In genomic region chr2:52424747-52425522, GRCm38 (mm10) we compare ENCODE assay signal across 8 mouse cellular contexts. TPM values are rescaled to one million over a fixed set of nuclear protein-coding genes. Genes with fewer than 3 reads are reported as not detected.
DNase-seq lines count a peak whose midpoint lies in the region; ATAC-seq and TF ChIP-seq lines count a peak whose summit lies in the region.

TSS of gene Arl5a (minus strand) at chr2:52424901.

- peak within 1 kb of the TSS; percentile 32 for H3K27ac ChIP-seq in bone marrow macrophage, adult 2 months (ENCODE audit: insufficient read depth, low read depth, low read length)
- H3K27ac ChIP-seq in embryonic fibroblast, embryonic 13.5 days (ENCODE audit: insufficient read depth, low read length), result peak within 1 kb of the TSS; percentile 92
- H3K27ac ChIP-seq in heart, embryonic 10.5 days, result peak within 1 kb of the TSS; percentile 99
- peak within 1 kb of the TSS; percentile 91 for H3K27ac ChIP-seq in kidney, embryonic 15.5 days

- H3K4me1 ChIP-seq in bone marrow macrophage, adult 2 months (ENCODE audit: control insufficient read depth, insufficient read depth, low read length), result peaks cover 28% of the 10 kb centered on the region
- H3K4me1 ChIP-seq in embryonic fibroblast, embryonic 13.5 days (ENCODE audit: control insufficient read depth, insufficient read depth, low read length), result peaks cover 13% of the 10 kb centered on the region
- peaks cover 38% of the 10 kb centered on the region for H3K4me1 ChIP-seq in heart, embryonic 10.5 days
- peaks cover 36% of the 10 kb centered on the region for H3K4me1 ChIP-seq in kidney, embryonic 15.5 days

- DNase-seq in 416B (ENCODE audit: low read depth) (peak; percentile 88), liver (peak; percentile 96)
- peak; percentile 96 for DNase-seq in heart, embryonic 10.5 days (ENCODE audit: low spot score)
- DNase-seq in spleen, postnatal 4 days (ENCODE audit: low spot score in 2 of 2), result peak; percentile 96 to 100

- peak within 1 kb of the TSS; percentile 84 for H3K4me3 ChIP-seq in bone marrow macrophage, adult 2 months (ENCODE audit: insufficient read depth, low read length)
- H3K4me3 ChIP-seq in embryonic fibroblast, embryonic 13.5 days (ENCODE audit: insufficient read depth, low read length), result peak within 1 kb of the TSS; percentile 93
- peak within 1 kb of the TSS; percentile 98 for H3K4me3 ChIP-seq in heart, embryonic 10.5 days
- H3K4me3 ChIP-seq in kidney, embryonic 15.5 days (replicated peaks), result peak within 1 kb of the TSS; percentile 98

- no peak for TF ChIP-seq CTCF in bone marrow macrophage, adult 2 months (IDR thresholded peaks at IDR 0.05; ENCODE audit: low read depth, low read length)
- TF ChIP-seq CTCF in embryonic fibroblast, embryonic 13.5 days (IDR thresholded peaks at IDR 0.05; ENCODE audit: borderline replicate concordance, insufficient read depth, low read length), result no peak

- H3K9me3 ChIP-seq in heart, embryonic 10.5 days, result no peaks in the 10 kb centered on the region
- H3K9me3 ChIP-seq in kidney, embryonic 15.5 days (replicated peaks), result no peaks in the 10 kb centered on the region

- peak within 1 kb of the TSS; percentile 94 for H3K9ac ChIP-seq in kidney, embryonic 15.5 days

- peak within 1 kb of the TSS; percentile 81 for H3K4me2 ChIP-seq in kidney, embryonic 15.5 days

- no peaks in the 10 kb centered on the region for H3K36me3 ChIP-seq in heart, embryonic 10.5 days
- no peaks in the 10 kb centered on the region for H3K36me3 ChIP-seq in kidney, embryonic 15.5 days

- 0 out of 2 replicates have a peak, but pooled peaks have one; percentile 3 for TF ChIP-seq POLR2A in bone marrow macrophage, adult 2 months (IDR thresholded peaks at IDR 0.05; ENCODE audit: borderline replicate concordance, low read depth, low read length)
- peak; percentile 81 for TF ChIP-seq POLR2A in embryonic fibroblast, embryonic 13.5 days (IDR thresholded peaks at IDR 0.05; ENCODE audit: low read depth, low read length)

- no peaks in the 10 kb centered on the region for H3K27me3 ChIP-seq in heart, embryonic 10.5 days (ENCODE audit: insufficient read depth, poor library complexity, severe bottlenecking)
- no peaks in the 10 kb centered on the region for H3K27me3 ChIP-seq in kidney, embryonic 15.5 days

- ATAC-seq in kidney, embryonic 15.5 days (replicated peaks; ENCODE audit: low FRiP score), result peak; percentile 96
- peak; percentile 85 for ATAC-seq in monocyte, adult 5-6 weeks (replicated peaks; ENCODE audit: insufficient number of reproducible peaks, low FRiP score, low TSS enrichment, poor library complexity, severe bottlenecking)

- under 1% methylated on average over 54 of the region's 57 CpGs for WGBS in heart, embryonic 10.5 days
- under 1% methylated on average over 56 of the region's 57 CpGs for WGBS in kidney, embryonic 15.5 days

RNA-seq across cellular contexts. Expression of gene Arl5a, which starts in this region (rescaled TPM):
- 37.8 and 39.5 TPM in 2 replicates for polyA plus RNA-seq in bone marrow macrophage, adult 2 months (2012; ENCODE audit: insufficient read depth, insufficient read length, missing spikeins)
- polyA plus RNA-seq in embryonic fibroblast, embryonic 13.5 days (2011; ENCODE audit: insufficient read length, low read depth, missing spikeins), result 106 and 119 TPM in 2 replicates
- 62.9 and 72.8 TPM in 2 replicates for polyA plus RNA-seq in heart, embryonic 10.5 days (2016; fragmentation: Nextera tagmentation; extraction: Ambion mirVana)
- 45.8 TPM in 2 replicates for polyA plus RNA-seq in kidney, embryonic 15.5 days (2015; fragmentation: Nextera tagmentation; extraction: Ambion mirVana)
- total RNA-seq in monocyte, adult 5-6 weeks (2017), result 66.3 to 97.8 TPM (median 74.9 TPM) in 3 replicates

Comparison
In these comparisons a context has a peak if more than half of its experiments do, and no peak if none do; other contexts are left out.
1. Peak in every context shown above with its lines: DNase-seq, ATAC-seq, H3K4me3 ChIP-seq and H3K27ac ChIP-seq.
2. H3K27ac ChIP-seq: peak in every context shown above with its lines; median percentile 99 in heart, embryonic 10.5 days; 92 in embryonic fibroblast, embryonic 13.5 days; 91 in kidney, embryonic 15.5 days; 32 in bone marrow macrophage, adult 2 months.